ENCODE assay signal across 10 mouse cellular contexts in the genomic region with DNA sequence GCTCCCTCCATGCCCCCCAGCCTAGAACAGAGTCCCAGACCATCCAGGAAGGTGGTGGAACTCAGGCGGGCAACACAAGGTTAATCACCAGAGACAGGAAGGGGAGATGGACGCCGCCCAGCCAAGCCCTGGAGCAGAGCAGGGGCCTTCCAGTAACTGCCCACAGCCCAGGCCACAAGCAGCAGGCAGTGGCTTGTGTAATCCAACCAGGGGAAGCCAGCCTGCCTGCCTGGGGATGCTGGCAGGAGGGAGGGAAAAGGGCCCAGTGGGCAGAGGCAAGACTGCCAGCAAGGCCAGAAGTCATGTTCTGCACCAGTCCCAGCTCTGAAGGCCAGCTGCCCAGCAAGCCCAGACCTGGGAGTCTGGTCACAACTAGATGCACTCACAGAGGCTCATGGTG. TPM values are rescaled to one million over a fixed set of nuclear protein-coding genes. Genes with fewer than 3 reads are reported as not detected.
DNase-seq lines count a peak whose midpoint lies in the region; ATAC-seq lines count a peak whose summit lies in the region.
"Had no signal": no experiment of that assay in that cellular context is flagged by ENCODE, and none has a peak within 500 bp of the region (broad histone marks: within the 10 kb centered on the region; RNA-seq: fewer than 3 reads in every experiment).

No protein-coding gene starts in this region.

- peak overlapping the region; percentile 65 for H3K27ac ChIP-seq in liver, embryonic 13.5 days
- H3K27ac ChIP-seq: neural tube, embryonic 13.5 days had no signal

- peak overlapping the region; percentile 46 for H3K9ac ChIP-seq in liver, embryonic 13.5 days
- H3K9ac ChIP-seq: neural tube, embryonic 13.5 days had no signal

- peak; percentile 51 for DNase-seq in cerebellum, adult 9-11 months
- DNase-seq in cerebellum, postnatal 36 days, result no peak
- peak; percentile 53 for DNase-seq in ovary, adult 18-20 months (ENCODE audit: low spot score)
- no peak for DNase-seq in ovary, postnatal 36 days (ENCODE audit: low spot score)
- DNase-seq in liver, embryonic 13.5 days, result no peak
- no peak for DNase-seq in thymus, adult 18-20 months
- no peak for DNase-seq in thymus, postnatal 4 days
- no peak for DNase-seq in urinary bladder, postnatal 4 days (ENCODE audit: low spot score in 2 of 2)

- WGBS in liver, embryonic 13.5 days (ENCODE audit: insufficient replicate concordance), result 41% methylated on average over 3 of the region's 3 CpGs

- peaks cover 50% of the 10 kb centered on the region for H3K36me3 ChIP-seq in liver, embryonic 13.5 days

- no peak overlapping the region for H3K4me2 ChIP-seq in liver, embryonic 13.5 days
- H3K4me2 ChIP-seq: neural tube, embryonic 13.5 days had no signal

- H3K27me3 ChIP-seq in liver, embryonic 13.5 days, result no peaks in the 10 kb centered on the region
- H3K27me3 ChIP-seq: neural tube, embryonic 13.5 days had no signal

- H3K4me3 ChIP-seq in liver, embryonic 13.5 days (replicated peaks), result no peak overlapping the region
- H3K4me3 ChIP-seq: neural tube, embryonic 13.5 days had no signal

- no peaks in the 10 kb centered on the region for H3K9me3 ChIP-seq in liver, embryonic 13.5 days (replicated peaks)
- H3K9me3 ChIP-seq: neural tube, embryonic 13.5 days had no signal

- ATAC-seq in liver, embryonic 13.5 days (ENCODE audit: low read depth), result 0 out of 2 replicates have a peak, but pooled peaks have one; percentile 9
- ATAC-seq: hindbrain, embryonic 16.5 days had no signal

- peaks cover 68% of the 10 kb centered on the region for H3K4me1 ChIP-seq in liver, embryonic 13.5 days (replicated peaks)

RNA-seq across cellular contexts. Expression of a gene that starts 18.5 kb away (rescaled TPM):
- 9.2 and 9.9 TPM in 2 replicates for polyA plus RNA-seq in liver, embryonic 13.5 days (2015; fragmentation: Nextera tagmentation; extraction: Ambion mirVana)

RNA-seq across cellular contexts. Expression of a gene that starts 28.8 kb away (rescaled TPM):
- polyA plus RNA-seq in liver, embryonic 13.5 days (2015; fragmentation: Nextera tagmentation; extraction: Ambion mirVana), result 16.2 and 18.3 TPM in 2 replicates

RNA-seq across cellular contexts. Expression of a gene that starts 39.9 kb away (rescaled TPM):
- 677 TPM in 2 replicates for polyA plus RNA-seq in liver, embryonic 13.5 days (2015; fragmentation: Nextera tagmentation; extraction: Ambion mirVana)

RNA-seq across cellular contexts. Expression of a gene that starts 47.3 kb away (rescaled TPM):
- 120 and 122 TPM in 2 replicates for polyA plus RNA-seq in liver, embryonic 13.5 days (2015; fragmentation: Nextera tagmentation; extraction: Ambion mirVana)

RNA-seq across cellular contexts. Expression of a gene that starts 51.6 kb away (rescaled TPM):
- 358 and 362 TPM in 2 replicates for polyA plus RNA-seq in liver, embryonic 13.5 days (2015; fragmentation: Nextera tagmentation; extraction: Ambion mirVana)

Comparison
In these comparisons a context has a peak if more than half of its experiments do, and no peak if none do; other contexts are left out.
1. DNase-seq: peak in cerebellum, adult 9-11 months (single experiment) and ovary, adult 18-20 months (single experiment); none in cerebellum, postnatal 36 days (0 of 2), ovary, postnatal 36 days (single experiment), liver, embryonic 13.5 days (single experiment), thymus, adult 18-20 months (0 of 2), thymus, postnatal 4 days (single experiment) and urinary bladder, postnatal 4 days (0 of 2).